Mouse (Mus musculus): ENCODE measurements around the gene Trim26.
"Not testable (repeated sequence)": the region's sequence is repeated elsewhere in the genome, so short reads cannot be mapped to it uniquely, and the experiment has no call there.

The Trim26 gene

GRCm38 (mm10) chr17:36836874-36837647, at the start of gene Trim26:
Trim26 (plus strand) TSS chr17:36837134.
- DNase-seq, result peak; percentile 97 to 98

- DNase-seq, result no peak
These were observed 48.6 kb upstream of the Trim26 start for GRCm38 (mm10) chr17:36788351-36788750.

GRCm38 (mm10) chr17:36788801-36789200, 48.1 kb upstream of the Trim26 start:
- peak; percentile 66 to 84 for DNase-seq

- DNase-seq, result no peak
These were observed 37.4 kb upstream of the Trim26 start for GRCm38 (mm10) chr17:36799493-36799892.

- DNase-seq, result not testable (repeated sequence)
These were observed 36.9 kb upstream of the Trim26 start for GRCm38 (mm10) chr17:36799921-36800462.

GRCm38 (mm10) chr17:36811871-36812270, 25.1 kb upstream of the Trim26 start, which contains the start of gene H2-M10.6:
H2-M10.6 (plus strand) TSS chr17:36812171.
- DNase-seq, result no peak

GRCm38 (mm10) chr17:36824005-36824404, 12.9 kb upstream of the Trim26 start:
- peak; percentile 58 to 72 for DNase-seq

GRCm38 (mm10) chr17:36825525-36825924, 11.4 kb upstream of the Trim26 start:
- peak; percentile 19 to 50 for DNase-seq

- DNase-seq, result peak; percentile 81 to 91
These were observed 10.9 kb upstream of the Trim26 start for GRCm38 (mm10) chr17:36826002-36826401.

- no peak for DNase-seq
These were observed 8.4 kb upstream of the Trim26 start for GRCm38 (mm10) chr17:36828488-36828887.

GRCm38 (mm10) chr17:36830470-36830869, 6.5 kb upstream of the Trim26 start:
- DNase-seq, result no peak

GRCm38 (mm10) chr17:36832694-36833093, 4.2 kb upstream of the Trim26 start:
- DNase-seq, result no peak

- peak; percentile 30 to 65 for DNase-seq
These were observed 1.1 kb upstream of the Trim26 start for GRCm38 (mm10) chr17:36835591-36836426.

GRCm38 (mm10) chr17:36836427-36836812, 514 bp upstream of the Trim26 start:
- DNase-seq, result no peak

GRCm38 (mm10) chr17:36839001-36839400, 2.1 kb downstream of the Trim26 start:
- DNase-seq, result no peak

- no peak for DNase-seq
These were observed 3.0 kb downstream of the Trim26 start for GRCm38 (mm10) chr17:36839931-36840330.

GRCm38 (mm10) chr17:36840961-36841445, 4.1 kb downstream of the Trim26 start:
- no peak for DNase-seq

GRCm38 (mm10) chr17:36843696-36844095, 6.8 kb downstream of the Trim26 start:
- no peak for DNase-seq

GRCm38 (mm10) chr17:36844286-36844719, 7.4 kb downstream of the Trim26 start:
- DNase-seq, result no peak

- no peak for DNase-seq
These were observed 7.8 kb downstream of the Trim26 start for GRCm38 (mm10) chr17:36844725-36845124.

GRCm38 (mm10) chr17:36848911-36849310, 12.0 kb downstream of the Trim26 start:
- no peak for DNase-seq

GRCm38 (mm10) chr17:36849992-36850391, 13.1 kb downstream of the Trim26 start:
- DNase-seq, result no peak

GRCm38 (mm10) chr17:36851200-36851599, 14.3 kb downstream of the Trim26 start:
- no peak for DNase-seq

Data from cerebellum, postnatal 25 days (tissue).